Mouse (Mus musculus): ENCODE measurements around the gene Plxna2.
A peak's percentile ranks its signal among the peaks of the same experiment; 100 is the strongest.

GRCm38 (mm10) chr1:194816913-194817312, 198.9 kb downstream of the Plxna2 start:
- TF ChIP-seq CTCF (IDR thresholded peaks at IDR 0.05; ENCODE audit: low read depth, low read length) (peak; percentile 68), POLR2A (IDR thresholded peaks at IDR 0.05; ENCODE audit: borderline replicate concordance, low read depth, low read length) (no peak)
